Mouse (Mus musculus) bone marrow macrophage, adult 2 months (primary cell): ENCODE results near the gene Rassf2.

Experiments used
- CTCF ChIP-seq: IDR thresholded peaks from 2 replicates; pipeline ENCODE4 v1.5.1; 2012; ENCODE audit warnings: low read depth, mild to moderate bottlenecking, low read length, moderate library complexity
- POLR2A ChIP-seq: IDR thresholded peaks from 2 replicates; pipeline ENCODE4 v1.6.1; 2012; ENCODE audit warnings: mild to moderate bottlenecking, low read depth, low read length, borderline replicate concordance

DNA sequence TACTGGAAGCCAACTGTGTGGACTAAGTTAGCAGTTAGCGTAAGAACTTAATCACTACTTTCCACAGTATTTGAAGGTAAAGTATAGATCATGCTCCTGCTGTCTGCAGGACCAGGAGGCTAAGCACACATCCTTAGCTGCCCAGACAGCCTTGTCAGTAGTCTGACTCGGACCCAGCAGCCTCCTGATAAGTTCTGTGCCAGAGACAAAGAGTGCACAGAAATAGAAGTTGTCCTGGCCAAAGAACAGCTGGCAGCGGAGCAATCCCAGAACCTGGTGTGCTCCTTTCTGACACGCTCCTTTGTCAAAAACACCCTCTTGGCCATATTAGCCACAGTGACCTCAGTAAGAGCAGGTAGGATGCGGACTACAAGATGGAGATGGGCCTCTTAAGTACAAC lies 49.1 kb upstream of the Rassf2 start:
- no peak for TF ChIP-seq CTCF
- no peak for TF ChIP-seq POLR2A
